Mouse (Mus musculus) Muller cell, postnatal 12 days (primary cell): Measurements from ENCODE around the gene Trim15.

Experiments
- DNase-seq: peaks from one replicate; pipeline ENCODE4 v3.0.0-alpha.2; 2015; ENCODE audit errors: inconsistent ontology term

Gene Trim15

GRCm38 (mm10) chr17:36826002-36826401 is 41.0 kb downstream of the Trim15 start:
- peak; percentile 56 for DNase-seq

GRCm38 (mm10) chr17:36825525-36825924 is 41.5 kb downstream of the Trim15 start:
- peak; percentile 11 for DNase-seq

GRCm38 (mm10) chr17:36824005-36824404 is 43.0 kb downstream of the Trim15 start:
- DNase-seq = peak; percentile 50

GRCm38 (mm10) chr17:36811871-36812270 is 55.1 kb downstream of the Trim15 start, which contains the start of gene H2-M10.6:
Gene H2-M10.6, plus strand, starts transcription at chr17:36812171.
- DNase-seq = no peak
